Mouse (Mus musculus) heart, postnatal 0 days (tissue): ENCODE results near the gene Synrg.

Experiments used
- CTCF ChIP-seq: IDR thresholded peaks from 2 replicates; pipeline ENCODE4 v1.5.1; 2016; ENCODE audit warnings: antibody characterized with exemption, control low read depth, low read depth
- EP300 ChIP-seq: IDR thresholded peaks from 2 replicates; pipeline ENCODE4 v1.6.1; 2016; ENCODE audit warnings: antibody characterized with exemption, low read depth

GRCm38 (mm10) chr11:83976236-83976977, 12.2 kb downstream of the Synrg start:
- TF ChIP-seq EP300 = no peak
- no peak for TF ChIP-seq CTCF
